Mouse (Mus musculus): ENCODE measurements around the gene Atp1b4. TPM values are rescaled to one million over a fixed set of nuclear protein-coding genes. Genes with fewer than 3 reads are reported as not detected.
"Not testable (repeated sequence)": the region's sequence is repeated elsewhere in the genome, so short reads cannot be mapped to it uniquely, and the experiment has no call there.

Gene Atp1b4
- total RNA-seq (2021) = 1 to 10 TPM in 1 of 2 experiments, under 1 TPM in 1; 0.19 to 1.9 TPM

- DNase-seq = no peak
Observed at GRCm38 (mm10) chrX:38315884-38316283, at the start of gene Atp1b4. Gene Atp1b4, plus strand, starts transcription at chrX:38316184.

- no peak for DNase-seq
Observed at GRCm38 (mm10) chrX:38308597-38308996, 7.4 kb upstream of the Atp1b4 start.

GRCm38 (mm10) chrX:38311054-38311453 lies 4.9 kb upstream of the Atp1b4 start:
- no peak for DNase-seq

- DNase-seq = no peak
Observed at GRCm38 (mm10) chrX:38312910-38313625, 2.9 kb upstream of the Atp1b4 start.

- no peak for DNase-seq
Observed at GRCm38 (mm10) chrX:38313626-38314210, 2.3 kb upstream of the Atp1b4 start.

GRCm38 (mm10) chrX:38330695-38331406 lies 14.9 kb downstream of the Atp1b4 start:
- no peak for DNase-seq

GRCm38 (mm10) chrX:38334329-38335279 lies 18.6 kb downstream of the Atp1b4 start:
- DNase-seq = peak; percentile 68

- no peak for DNase-seq
Observed at GRCm38 (mm10) chrX:38362016-38362415, 46.0 kb downstream of the Atp1b4 start.

GRCm38 (mm10) chrX:38364621-38365020 lies 48.6 kb downstream of the Atp1b4 start:
- DNase-seq = not testable (repeated sequence)

- not testable (repeated sequence) for DNase-seq
Observed at GRCm38 (mm10) chrX:38373169-38373568, 57.2 kb downstream of the Atp1b4 start.

Other genes with a start within 250 kb of the Atp1b4 start
- gene Rhox10, start 249.7 kb upstream of the Atp1b4 start, total RNA-seq (2021) = not detected
- not detected for gene Rhox11, start 231.0 kb upstream of the Atp1b4 start, total RNA-seq (2021)
- not detected for gene Rhox12, start 205.3 kb upstream of the Atp1b4 start, total RNA-seq (2021)
- gene Rhox13, start 195.0 kb upstream of the Atp1b4 start, total RNA-seq (2021) = not detected
- 10 to 100 TPM; 13.7 to 14.5 TPM for gene Zbtb33, start 126.4 kb upstream of the Atp1b4 start, total RNA-seq (2021)
- 10 to 100 TPM; 29.4 to 60.9 TPM for gene Tmem255a, start 63.7 kb upstream of the Atp1b4 start, total RNA-seq (2021)
- 100 to 1,000 TPM; 144 TPM for gene Lamp2, start 140.3 kb downstream of the Atp1b4 start, total RNA-seq (2021)

Measured in heart, postnatal 4 days (tissue).